Comparison of ENCODE assay signal across 20 mouse cellular contexts in genomic region chr12:44402134-44402533, GRCm38 (mm10).
A peak's percentile ranks its signal among the peaks of the same experiment; 100 is the strongest.
DNase-seq lines count a peak whose midpoint lies in the region; ATAC-seq and TF ChIP-seq lines count a peak whose summit lies in the region.
"Had no signal": no experiment of that assay in that cellular context is flagged by ENCODE, and none has a peak within 500 bp of the region (broad histone marks: within the 10 kb centered on the region; RNA-seq: fewer than 3 reads in every experiment).

No protein-coding gene starts in this region.

- no peak overlapping the region for H3K4me3 ChIP-seq in neural tube, embryonic 13.5 days
- no peak overlapping the region for H3K4me3 ChIP-seq in neural tube, embryonic 15.5 days (replicated peaks)
- no peak overlapping the region for H3K4me3 ChIP-seq in hindbrain, postnatal 0 days (ENCODE audit: low read length)
- H3K4me3 ChIP-seq: embryonic facial prominence, embryonic 10.5 days; limb, embryonic 13.5 days; liver, embryonic 12.5 days; neural tube, embryonic 12.5 days had no signal

- no peaks in the 10 kb centered on the region for H3K36me3 ChIP-seq in neural tube, embryonic 13.5 days
- no peaks in the 10 kb centered on the region for H3K36me3 ChIP-seq in neural tube, embryonic 15.5 days
- no peaks in the 10 kb centered on the region for H3K36me3 ChIP-seq in hindbrain, postnatal 0 days (ENCODE audit: insufficient read depth, low read length)
- H3K36me3 ChIP-seq: embryonic facial prominence, embryonic 10.5 days; limb, embryonic 13.5 days; liver, embryonic 12.5 days; neural tube, embryonic 12.5 days had no signal

- peak; percentile 51; the same call in 1 of the 2 replicates for ATAC-seq in frontal cortex, adult (ENCODE audit: low TSS enrichment)
- ATAC-seq in neural tube, embryonic 13.5 days (ENCODE audit: low read depth): no peak
- ATAC-seq in neural tube, embryonic 15.5 days (ENCODE audit: low FRiP score): no peak
- ATAC-seq in hindbrain, postnatal 0 days: 0 out of 2 replicates have a peak, but pooled peaks have one; percentile 32
- ATAC-seq: CD4-positive, CD25-positive, alpha-beta regulatory T cell, adult 4 months; intestine, embryonic 16.5 days; liver, embryonic 12.5 days had no signal

- H3K9me3 ChIP-seq in neural tube, embryonic 13.5 days: no peaks in the 10 kb centered on the region
- no peaks in the 10 kb centered on the region for H3K9me3 ChIP-seq in neural tube, embryonic 15.5 days (replicated peaks)
- no peaks in the 10 kb centered on the region for H3K9me3 ChIP-seq in hindbrain, postnatal 0 days (ENCODE audit: low read length)
- H3K9me3 ChIP-seq: embryonic facial prominence, embryonic 10.5 days; limb, embryonic 13.5 days; liver, embryonic 12.5 days; neural tube, embryonic 12.5 days had no signal

- peaks cover 34% of the 10 kb centered on the region for H3K4me1 ChIP-seq in neural tube, embryonic 13.5 days (replicated peaks)
- peaks cover 24% of the 10 kb centered on the region for H3K4me1 ChIP-seq in neural tube, embryonic 15.5 days
- H3K4me1 ChIP-seq in hindbrain, postnatal 0 days (ENCODE audit: insufficient read depth, low read length): no peaks in the 10 kb centered on the region
- H3K4me1 ChIP-seq: limb, embryonic 13.5 days; liver, embryonic 12.5 days had no signal

- no peak for TF ChIP-seq CTCF in hindbrain, postnatal 0 days (IDR thresholded peaks at IDR 0.05; ENCODE audit: low read depth)

- H3K27me3 ChIP-seq in neural tube, embryonic 13.5 days: no peaks in the 10 kb centered on the region
- no peaks in the 10 kb centered on the region for H3K27me3 ChIP-seq in neural tube, embryonic 15.5 days (replicated peaks)
- no peaks in the 10 kb centered on the region for H3K27me3 ChIP-seq in hindbrain, postnatal 0 days (ENCODE audit: insufficient read depth, low read length)
- H3K27me3 ChIP-seq: limb, embryonic 13.5 days; liver, embryonic 12.5 days; neural tube, embryonic 12.5 days had no signal

- H3K27ac ChIP-seq in neural tube, embryonic 13.5 days (replicated peaks): peak overlapping the region; percentile 86
- no peak overlapping the region for H3K27ac ChIP-seq in neural tube, embryonic 15.5 days (replicated peaks)
- no peak overlapping the region for H3K27ac ChIP-seq in hindbrain, postnatal 0 days
- H3K27ac ChIP-seq: embryonic facial prominence, embryonic 10.5 days; limb, embryonic 13.5 days; liver, embryonic 12.5 days had no signal

- no peak overlapping the region for H3K4me2 ChIP-seq in neural tube, embryonic 13.5 days
- no peak overlapping the region for H3K4me2 ChIP-seq in neural tube, embryonic 15.5 days
- no peak overlapping the region for H3K4me2 ChIP-seq in hindbrain, postnatal 0 days (ENCODE audit: low read depth, low read length)
- H3K4me2 ChIP-seq: limb, embryonic 13.5 days; liver, embryonic 12.5 days; lung, embryonic 14.5 days; neural tube, embryonic 12.5 days had no signal

- H3K9ac ChIP-seq in neural tube, embryonic 13.5 days: no peak overlapping the region
- no peak overlapping the region for H3K9ac ChIP-seq in neural tube, embryonic 15.5 days (replicated peaks)
- H3K9ac ChIP-seq in hindbrain, postnatal 0 days (replicated peaks; ENCODE audit: low read length): no peak overlapping the region
- H3K9ac ChIP-seq: limb, embryonic 13.5 days; liver, embryonic 12.5 days; lung, embryonic 14.5 days; neural tube, embryonic 12.5 days had no signal

- DNase-seq in frontal cortex, postnatal 36 days (ENCODE audit: low spot score in 2 of 2): no peak
- no peak for DNase-seq in hindbrain, postnatal 0 days (ENCODE audit: low spot score)
- no peak for DNase-seq in adrenal gland, adult 18-20 months (ENCODE audit: low spot score in 2 of 2)
- no peak for DNase-seq in kidney, postnatal 14 days
- DNase-seq: adrenal gland, postnatal 25 days; cerebellum, adult 11-12 months; cerebellum, postnatal 10 days; kidney, postnatal 36 days; layer of hippocampus, adult 9-11 months; lung, embryonic 14.5 days; thymus, postnatal 14 days had no signal

- WGBS in neural tube, embryonic 13.5 days: 44% methylated on average over 1 of the region's 1 CpGs
- WGBS in neural tube, embryonic 15.5 days: 32% methylated on average over 1 of the region's 1 CpGs
- 22% methylated on average over 1 of the region's 1 CpGs for WGBS in hindbrain, postnatal 0 days

Comparison
In these comparisons a context has a peak if more than half of its experiments do, and no peak if none do; other contexts are left out.
1. ATAC-seq: peak in frontal cortex, adult (single experiment) and hindbrain, postnatal 0 days (single experiment); none in neural tube, embryonic 13.5 days (single experiment) and neural tube, embryonic 15.5 days (single experiment).